Mouse (Mus musculus): ENCODE measurements around the gene Anxa2.

DNA sequence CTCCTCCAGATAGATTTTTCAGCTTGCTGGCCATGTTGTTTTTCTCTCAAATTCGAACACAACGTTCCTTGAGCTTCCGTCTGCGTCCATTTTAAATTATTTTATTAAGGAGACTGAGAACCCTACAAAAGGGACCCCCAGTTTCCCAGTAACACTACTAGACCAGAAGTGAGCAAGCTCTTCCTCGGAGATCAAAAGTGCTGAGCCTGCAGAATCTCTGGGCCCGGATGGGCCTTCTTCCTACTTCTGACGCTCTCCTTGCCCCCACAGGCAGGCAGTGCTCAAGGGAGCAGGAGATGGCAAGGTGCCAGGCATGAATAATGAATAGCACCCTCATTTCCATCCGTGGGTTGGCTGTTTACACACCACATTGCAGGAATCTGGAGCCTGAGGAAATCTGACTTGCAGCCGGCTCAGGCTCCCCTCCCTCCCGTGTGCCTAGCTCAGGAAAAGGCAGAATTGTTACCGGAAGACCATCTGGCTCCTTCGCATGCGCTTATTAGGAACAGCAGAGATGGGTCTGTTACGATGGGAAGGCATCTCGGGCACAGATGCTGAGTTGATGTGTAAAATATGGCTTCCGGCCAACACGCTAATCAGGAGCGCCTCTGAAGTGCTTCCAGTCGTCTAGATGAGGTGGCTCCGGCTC, 64.1 kb downstream of the Anxa2 start:
- no peak for TF ChIP-seq CTCF (IDR thresholded peaks at IDR 0.05; ENCODE audit: insufficient read depth, low read length)
- no peak for TF ChIP-seq POLR2A (IDR thresholded peaks at IDR 0.05; ENCODE audit: borderline replicate concordance, extremely low read depth, low read depth, low read length)
